In the genomic region with DNA sequence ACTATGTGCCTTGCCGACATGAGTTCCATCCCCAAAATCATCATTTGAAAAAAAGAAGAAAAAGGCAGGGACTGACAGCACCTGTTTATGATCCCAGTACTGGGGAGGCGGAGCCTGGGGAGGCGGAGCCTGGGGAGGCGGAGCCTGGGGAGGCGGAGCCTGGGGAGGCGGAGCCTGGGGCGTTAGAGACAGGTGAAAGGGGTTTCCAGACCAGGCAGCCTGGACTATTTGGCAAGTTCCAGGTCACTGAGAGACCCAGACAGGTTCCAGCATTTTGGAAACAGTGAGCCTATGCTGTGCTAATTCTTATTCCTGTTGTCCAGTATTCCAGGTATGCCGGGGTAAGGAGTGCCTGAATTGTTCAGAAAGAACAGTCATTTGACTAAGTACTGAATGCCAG, we compare ENCODE assay signal across 22 mouse cellular contexts. TPM values are rescaled to one million over a fixed set of nuclear protein-coding genes. Genes with fewer than 3 reads are reported as not detected.
"Had no signal": no experiment of that assay in that cellular context is flagged by ENCODE, and none has a peak within 500 bp of the region (broad histone marks: within the 10 kb centered on the region; RNA-seq: fewer than 3 reads in every experiment).

A gene (plus strand): TSS at position 224 of the 400 bp plus-strand sequence.

- H3K9me3 ChIP-seq: lung, embryonic 15.5 days; megakaryocyte, embryonic 14.5 days; midbrain, embryonic 13.5 days; midbrain, embryonic 15.5 days; neural tube, embryonic 12.5 days; stomach, embryonic 15.5 days had no signal

- H3K9ac ChIP-seq: lung, embryonic 15.5 days; midbrain, embryonic 13.5 days; midbrain, embryonic 15.5 days; neural tube, embryonic 12.5 days; stomach, embryonic 15.5 days had no signal

- DNase-seq: lung, adult 2 months; lung, postnatal 14 days; lung, postnatal 36 days; right cerebral cortex, postnatal 14 days; thymus, adult 2 months; thymus, postnatal 25 days; thymus, postnatal 4 days had no signal

- H3K4me3 ChIP-seq: lung, embryonic 15.5 days; megakaryocyte, embryonic 14.5 days; midbrain, embryonic 13.5 days; midbrain, embryonic 15.5 days; neural tube, embryonic 12.5 days; stomach, embryonic 15.5 days had no signal

- H3K27me3 ChIP-seq: lung, embryonic 15.5 days; stomach, embryonic 15.5 days had no signal

- H3K36me3 ChIP-seq: lung, embryonic 15.5 days; midbrain, embryonic 13.5 days; midbrain, embryonic 15.5 days; neural tube, embryonic 12.5 days; stomach, embryonic 15.5 days had no signal

- H3K4me1 ChIP-seq: lung, embryonic 15.5 days; midbrain, embryonic 13.5 days; midbrain, embryonic 15.5 days; stomach, embryonic 15.5 days had no signal

- H3K4me2 ChIP-seq: lung, embryonic 15.5 days; midbrain, embryonic 11.5 days; midbrain, embryonic 13.5 days; midbrain, embryonic 15.5 days; neural tube, embryonic 12.5 days; stomach, embryonic 15.5 days had no signal

- H3K27ac ChIP-seq: lung, embryonic 15.5 days; macrophage; midbrain, embryonic 13.5 days; midbrain, embryonic 15.5 days; neural tube, embryonic 12.5 days; stomach, embryonic 15.5 days; stomach, postnatal 0 days had no signal

- ATAC-seq: lung, postnatal 0 days; midbrain, embryonic 13.5 days; midbrain, embryonic 15.5 days had no signal

RNA-seq across cellular contexts. Expression of the gene that starts here (rescaled TPM):
- polyA plus RNA-seq: liver, embryonic 16.5 days; lung, adult 2 months; lung, embryonic 15.5 days; lung, postnatal 0 days; macrophage; midbrain, embryonic 11.5 days; midbrain, embryonic 13.5 days; midbrain, embryonic 15.5 days; midbrain, postnatal 0 days; neural tube, embryonic 12.5 days; neural tube, embryonic 14.5 days; spleen, adult 2 months; stomach, embryonic 15.5 days; stomach, postnatal 0 days; thymus, adult 2 months; urinary bladder, adult 2 months had no signal
